Mouse (Mus musculus): ENCODE measurements at regions not wholly inside any gene's neighbourhood (a gene's known extent, or its start where the extent isn't known, plus 50 kb on each side); places are given as distances from the start of the nearest gene placed in this dataset.

DNA sequence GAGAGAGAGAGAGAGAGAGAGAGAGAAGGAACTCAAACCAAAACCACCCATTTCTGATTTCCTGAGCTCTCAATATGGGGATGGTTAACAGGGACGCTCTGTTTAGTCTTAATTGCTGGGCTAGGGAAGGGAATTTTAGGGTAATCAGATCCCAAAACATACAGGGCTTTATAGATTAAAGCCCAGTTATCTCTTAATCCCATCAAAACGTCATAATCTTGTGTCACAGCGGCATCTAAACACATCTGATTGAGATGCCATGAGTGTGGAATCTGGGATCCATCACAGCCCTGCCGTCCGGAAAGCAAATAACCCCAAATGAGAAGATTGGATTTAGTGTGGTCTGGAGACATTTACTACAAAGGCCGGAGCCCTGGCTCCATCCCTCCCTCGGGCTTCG is 527.1 kb upstream of the Tbx3 start:
- Histone ChIP-seq H3K27ac (ENCODE audit: insufficient read depth, low read length) (no peak overlapping the region), H3K36me3 (ENCODE audit: control insufficient read depth, insufficient read depth, low read length, poor library complexity, severe bottlenecking) (no peaks in the 10 kb centered on the region), H3K27me3 (ENCODE audit: control insufficient read depth, insufficient read depth, low read length, poor library complexity, severe bottlenecking) (no peaks in the 10 kb centered on the region), H3K4me1 (ENCODE audit: control insufficient read depth, insufficient read depth, low read length) (peaks cover 4% of the 10 kb centered on the region), H3K4me3 (ENCODE audit: low read depth, low read length) (no peak overlapping the region), H3K9me3 (replicated peaks; ENCODE audit: control insufficient read depth, insufficient read depth, low read length, poor library complexity, severe bottlenecking) (peaks cover 7% of the 10 kb centered on the region; the same call in 1 of the 2 replicates), H3K9ac (ENCODE audit: low read depth, poor library complexity, severe bottlenecking) (no peak overlapping the region)
- TF ChIP-seq POLR2A (IDR thresholded peaks at IDR 0.05; ENCODE audit: insufficient read depth, low read length) (no peak), EP300 (IDR thresholded peaks at IDR 0.05; ENCODE audit: insufficient read depth, low read depth, low read length) (no peak), CTCF (IDR thresholded peaks at IDR 0.05; ENCODE audit: low read depth, low read length) (no peak)

DNA sequence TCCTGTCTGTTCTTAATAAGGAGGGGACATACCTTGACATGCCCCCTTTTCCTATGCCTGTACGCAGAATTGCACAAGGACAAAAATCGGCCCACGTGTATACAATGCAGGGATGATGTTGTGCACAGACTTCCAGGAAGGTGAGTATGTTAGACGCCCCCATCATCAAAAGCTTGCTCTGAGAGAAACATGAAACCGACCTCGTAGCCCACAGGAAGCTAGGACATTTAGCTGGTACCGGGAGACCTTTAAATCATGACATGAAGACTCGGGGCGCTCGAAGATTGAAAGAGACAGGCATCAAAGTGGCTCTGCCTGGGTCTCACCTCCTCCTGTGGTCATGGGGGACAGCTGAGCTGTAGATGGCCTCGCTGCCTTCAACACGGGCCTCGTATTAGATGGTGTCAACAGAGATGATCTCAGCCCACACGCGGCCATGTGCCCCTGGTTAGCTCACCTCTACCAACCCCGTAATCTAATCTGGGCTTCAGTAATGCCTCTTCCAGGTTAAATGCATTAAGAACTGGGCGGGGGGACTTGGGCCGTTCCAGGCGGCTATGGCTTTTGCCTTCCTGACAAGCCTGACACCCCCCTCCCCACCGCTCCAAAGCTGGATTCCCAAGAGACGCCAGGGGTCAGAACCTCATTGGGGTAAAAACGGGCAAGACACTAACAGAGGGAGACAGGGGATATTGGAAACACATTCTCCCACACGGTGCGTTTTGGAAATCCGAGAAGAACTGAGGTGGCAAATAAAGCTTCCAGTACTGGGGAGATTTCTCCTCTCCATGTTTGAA is 520.9 kb upstream of the Tbx3 start:
- H3K27ac ChIP-seq (ENCODE audit: insufficient read depth, low read length) = no peak overlapping the region

DNA sequence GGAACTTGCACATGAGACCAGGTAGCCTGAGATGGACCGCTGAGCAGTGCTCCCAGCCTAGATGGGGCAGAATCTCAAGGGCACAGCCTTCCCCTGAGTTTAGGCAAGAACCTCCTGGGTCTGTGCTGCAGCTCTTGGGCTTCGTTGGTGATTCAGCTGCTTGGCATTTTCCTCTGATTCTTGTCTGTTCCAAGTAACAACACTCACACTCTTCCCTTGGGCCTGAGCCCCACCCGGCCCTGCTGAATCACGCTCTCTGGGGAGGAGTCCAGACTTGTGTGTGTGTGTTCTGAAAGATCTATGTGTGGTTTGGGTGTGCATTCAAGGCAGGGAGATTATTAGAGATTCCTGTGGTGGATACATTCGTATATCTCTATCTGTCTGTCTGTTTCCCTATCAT is 517.4 kb upstream of the Tbx3 start:
- Histone ChIP-seq H3K27me3 (ENCODE audit: control insufficient read depth, insufficient read depth, low read length, poor library complexity, severe bottlenecking) (0 out of 2 replicates have a peak, but pooled peaks cover 1% of the 10 kb centered on the region), H3K4me1 (ENCODE audit: control insufficient read depth, insufficient read depth, low read length) (no peaks in the 10 kb centered on the region), H3K36me3 (ENCODE audit: control insufficient read depth, insufficient read depth, low read length, poor library complexity, severe bottlenecking) (no peaks in the 10 kb centered on the region), H3K4me3 (ENCODE audit: low read depth, low read length) (no peak overlapping the region), H3K9me3 (replicated peaks; ENCODE audit: control insufficient read depth, insufficient read depth, low read length, poor library complexity, severe bottlenecking) (no peaks in the 10 kb centered on the region), H3K27ac (ENCODE audit: insufficient read depth, low read length) (no peak overlapping the region), H3K9ac (ENCODE audit: low read depth, poor library complexity, severe bottlenecking) (no peak overlapping the region)
- TF ChIP-seq EP300 (IDR thresholded peaks at IDR 0.05; ENCODE audit: insufficient read depth, low read depth, low read length) = no peak
- no peak for TF ChIP-seq POLR2A (IDR thresholded peaks at IDR 0.05; ENCODE audit: insufficient read depth, low read length)

More for the DNA sequence above, 520.9 kb upstream of the Tbx3 start:
- H3K4me3 ChIP-seq (ENCODE audit: low read depth, low read length) = no peak overlapping the region
- peaks cover 7% of the 10 kb centered on the region; the same call in 1 of the 2 replicates for H3K9me3 ChIP-seq (replicated peaks; ENCODE audit: control insufficient read depth, insufficient read depth, low read length, poor library complexity, severe bottlenecking)
- TF ChIP-seq EP300 (IDR thresholded peaks at IDR 0.05; ENCODE audit: insufficient read depth, low read depth, low read length) = no peak
- no peak for TF ChIP-seq CTCF (IDR thresholded peaks at IDR 0.05; ENCODE audit: low read depth, low read length)
- TF ChIP-seq POLR2A (IDR thresholded peaks at IDR 0.05; ENCODE audit: insufficient read depth, low read length) = no peak
- H3K27me3 ChIP-seq (ENCODE audit: control insufficient read depth, insufficient read depth, low read length, poor library complexity, severe bottlenecking) = 0 out of 2 replicates have a peak, but pooled peaks cover 1% of the 10 kb centered on the region
- H3K9ac ChIP-seq (ENCODE audit: low read depth, poor library complexity, severe bottlenecking) = no peak overlapping the region
- H3K36me3 ChIP-seq (ENCODE audit: control insufficient read depth, insufficient read depth, low read length, poor library complexity, severe bottlenecking) = no peaks in the 10 kb centered on the region
- H3K4me1 ChIP-seq (ENCODE audit: control insufficient read depth, insufficient read depth, low read length) = no peaks in the 10 kb centered on the region

DNA sequence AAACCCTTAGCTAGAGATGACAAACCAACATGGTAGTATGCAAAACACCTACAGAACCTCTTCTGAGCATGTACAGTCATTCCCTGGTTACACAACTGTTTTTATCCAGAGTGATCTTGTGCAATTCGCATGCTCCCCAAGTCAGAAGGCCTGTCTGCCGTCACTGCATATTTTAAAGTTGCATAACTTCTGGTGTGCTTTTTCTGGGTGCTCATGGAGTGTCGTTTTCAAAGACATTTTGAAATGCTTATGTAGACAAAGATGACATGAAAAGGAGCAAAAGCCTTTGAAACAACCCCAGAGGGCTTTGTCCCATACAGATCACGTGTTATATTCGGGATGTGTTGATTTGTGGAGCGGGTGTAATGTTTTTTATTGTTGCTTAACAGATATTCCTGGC is 513.8 kb upstream of the Tbx3 start:
- H3K27ac ChIP-seq (ENCODE audit: insufficient read depth, low read length) = no peak overlapping the region
- TF ChIP-seq EP300 (IDR thresholded peaks at IDR 0.05; ENCODE audit: insufficient read depth, low read depth, low read length) (no peak), POLR2A (IDR thresholded peaks at IDR 0.05; ENCODE audit: insufficient read depth, low read length) (no peak), CTCF (IDR thresholded peaks at IDR 0.05; ENCODE audit: low read depth, low read length) (no peak)
- H3K4me1 ChIP-seq (ENCODE audit: control insufficient read depth, insufficient read depth, low read length) = no peaks in the 10 kb centered on the region
- H3K27me3 ChIP-seq (ENCODE audit: control insufficient read depth, insufficient read depth, low read length, poor library complexity, severe bottlenecking) = no peaks in the 10 kb centered on the region
- H3K9ac ChIP-seq (ENCODE audit: low read depth, poor library complexity, severe bottlenecking) = no peak overlapping the region
- H3K4me3 ChIP-seq (ENCODE audit: low read depth, low read length) = no peak overlapping the region
- no peaks in the 10 kb centered on the region for H3K36me3 ChIP-seq (ENCODE audit: control insufficient read depth, insufficient read depth, low read length, poor library complexity, severe bottlenecking)
- no peaks in the 10 kb centered on the region for H3K9me3 ChIP-seq (replicated peaks; ENCODE audit: control insufficient read depth, insufficient read depth, low read length, poor library complexity, severe bottlenecking)

DNA sequence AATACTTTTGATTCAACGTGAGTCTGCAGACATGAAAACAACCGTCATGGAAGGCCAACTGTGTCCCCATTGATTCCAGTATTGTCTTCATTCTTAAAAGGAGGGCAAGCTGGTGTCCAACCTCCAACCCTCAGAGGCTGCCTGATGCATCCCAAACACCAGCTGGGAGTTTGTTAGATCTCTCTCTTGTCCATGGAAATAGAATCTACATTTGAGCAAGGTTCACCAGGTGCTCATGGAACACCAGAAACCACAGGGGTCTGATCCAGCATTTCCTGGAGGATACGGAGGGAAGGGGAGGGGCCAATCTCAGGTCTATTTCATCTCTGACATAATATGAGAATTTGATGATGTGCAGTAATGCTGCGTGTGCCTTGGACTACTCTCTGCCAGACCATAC is 512.3 kb upstream of the Tbx3 start:
- TF ChIP-seq POLR2A (IDR thresholded peaks at IDR 0.05; ENCODE audit: insufficient read depth, low read length) (no peak), CTCF (IDR thresholded peaks at IDR 0.05; ENCODE audit: low read depth, low read length) (no peak), EP300 (IDR thresholded peaks at IDR 0.05; ENCODE audit: insufficient read depth, low read depth, low read length) (no peak)
- no peaks in the 10 kb centered on the region for H3K36me3 ChIP-seq (ENCODE audit: control insufficient read depth, insufficient read depth, low read length, poor library complexity, severe bottlenecking)
- no peak overlapping the region for H3K27ac ChIP-seq (ENCODE audit: insufficient read depth, low read length)
- H3K9me3 ChIP-seq (replicated peaks; ENCODE audit: control insufficient read depth, insufficient read depth, low read length, poor library complexity, severe bottlenecking) = no peaks in the 10 kb centered on the region
- H3K4me1 ChIP-seq (ENCODE audit: control insufficient read depth, insufficient read depth, low read length) = no peaks in the 10 kb centered on the region
- no peaks in the 10 kb centered on the region for H3K27me3 ChIP-seq (ENCODE audit: control insufficient read depth, insufficient read depth, low read length, poor library complexity, severe bottlenecking)
- no peak overlapping the region for H3K4me3 ChIP-seq (ENCODE audit: low read depth, low read length)
- H3K9ac ChIP-seq (ENCODE audit: low read depth, poor library complexity, severe bottlenecking) = no peak overlapping the region

DNA sequence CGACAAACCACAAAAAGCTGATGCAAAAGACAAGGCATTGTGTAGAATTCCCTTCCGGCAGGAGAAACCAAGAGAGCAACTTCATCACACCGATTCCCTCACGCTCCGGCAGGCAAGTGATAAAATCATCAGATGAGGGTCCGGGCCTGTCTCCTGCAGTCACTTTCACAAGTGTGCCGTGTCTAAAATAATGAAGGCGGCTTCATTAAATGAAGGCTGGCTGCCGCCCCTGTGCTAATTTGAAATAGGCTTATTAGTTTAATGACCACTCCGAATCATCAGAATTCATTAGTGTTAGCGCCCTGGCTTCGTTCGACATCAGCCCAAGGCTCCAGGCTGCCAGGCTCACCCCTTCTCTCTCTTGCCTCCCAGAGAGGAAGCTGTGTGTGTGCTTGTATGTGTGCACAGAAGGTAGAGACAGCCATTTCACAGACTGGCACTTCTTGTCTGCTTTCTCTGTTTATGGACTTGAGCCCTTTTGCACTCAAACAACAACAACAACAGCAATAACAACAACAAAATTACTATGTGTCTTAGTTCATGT is 508.3 kb upstream of the Tbx3 start:
- Histone ChIP-seq H3K4me3 (ENCODE audit: low read depth, low read length) (no peak overlapping the region), H3K9ac (ENCODE audit: low read depth, poor library complexity, severe bottlenecking) (no peak overlapping the region), H3K27me3 (ENCODE audit: control insufficient read depth, insufficient read depth, low read length, poor library complexity, severe bottlenecking) (no peaks in the 10 kb centered on the region; the same call in 1 of the 2 replicates), H3K36me3 (ENCODE audit: control insufficient read depth, insufficient read depth, low read length, poor library complexity, severe bottlenecking) (no peaks in the 10 kb centered on the region), H3K9me3 (replicated peaks; ENCODE audit: control insufficient read depth, insufficient read depth, low read length, poor library complexity, severe bottlenecking) (no peaks in the 10 kb centered on the region), H3K4me1 (ENCODE audit: control insufficient read depth, insufficient read depth, low read length) (no peaks in the 10 kb centered on the region), H3K27ac (ENCODE audit: insufficient read depth, low read length) (no peak overlapping the region)
- TF ChIP-seq CTCF (IDR thresholded peaks at IDR 0.05; ENCODE audit: low read depth, low read length) (no peak), EP300 (IDR thresholded peaks at IDR 0.05; ENCODE audit: insufficient read depth, low read depth, low read length) (no peak), POLR2A (IDR thresholded peaks at IDR 0.05; ENCODE audit: insufficient read depth, low read length) (no peak)

Data from ES-Bruce4 (cell line).